Mouse (Mus musculus): Measurements from ENCODE around the gene Parn. TPM values are rescaled to one million over a fixed set of nuclear protein-coding genes. Genes with fewer than 3 reads are reported as not detected.

Gene Parn
- polyA plus RNA-seq, 1 experiment from 2014 or later: 38.7 TPM

GRCm38 (mm10) chr16:13521359-13521758, 146.6 kb downstream of the Parn start:
- no peaks in the 10 kb centered on the region for H3K4me1 ChIP-seq (ENCODE audit: control insufficient read depth, insufficient read depth, low read length)
- 55% methylated on average over 6 of the region's 6 CpGs for WGBS
- H3K4me3 ChIP-seq (replicated peaks; ENCODE audit: low read length): no peak overlapping the region
- H3K27ac ChIP-seq (ENCODE audit: low read length): no peak overlapping the region
- no peak overlapping the region for H3K9ac ChIP-seq (ENCODE audit: low read length)
- no peaks in the 10 kb centered on the region for H3K27me3 ChIP-seq (ENCODE audit: control insufficient read depth, insufficient read depth, low read length)
- ATAC-seq (ENCODE audit: insufficient read depth, low FRiP score): no peak
- H3K9me3 ChIP-seq (replicated peaks; ENCODE audit: control insufficient read depth, low read length): no peaks in the 10 kb centered on the region
- H3K4me2 ChIP-seq (ENCODE audit: low read depth, low read length): no peak overlapping the region
- H3K36me3 ChIP-seq (ENCODE audit: control insufficient read depth, insufficient read depth, low read length): no peaks in the 10 kb centered on the region

- H3K4me2 ChIP-seq (ENCODE audit: low read depth, low read length): no peak overlapping the region
- WGBS: 77% methylated on average over 6 of the region's 6 CpGs
- ATAC-seq (ENCODE audit: insufficient read depth, low FRiP score): no peak
- no peak overlapping the region for H3K27ac ChIP-seq (ENCODE audit: low read length)
- H3K4me3 ChIP-seq (replicated peaks; ENCODE audit: low read length): no peak overlapping the region
- no peaks in the 10 kb centered on the region for H3K4me1 ChIP-seq (ENCODE audit: control insufficient read depth, insufficient read depth, low read length)
- H3K9ac ChIP-seq (ENCODE audit: low read length): no peak overlapping the region
- H3K9me3 ChIP-seq (replicated peaks; ENCODE audit: control insufficient read depth, low read length): no peaks in the 10 kb centered on the region
- no peaks in the 10 kb centered on the region for H3K27me3 ChIP-seq (ENCODE audit: control insufficient read depth, insufficient read depth, low read length)
- no peaks in the 10 kb centered on the region for H3K36me3 ChIP-seq (ENCODE audit: control insufficient read depth, insufficient read depth, low read length)
These were observed 147.7 kb downstream of the Parn start for GRCm38 (mm10) chr16:13520301-13520700.

GRCm38 (mm10) chr16:13516214-13516613, 151.8 kb downstream of the Parn start:
- no peak for ATAC-seq (ENCODE audit: insufficient read depth, low FRiP score)
- H3K4me2 ChIP-seq (ENCODE audit: low read depth, low read length): no peak overlapping the region

GRCm38 (mm10) chr16:13515524-13515923, 152.4 kb downstream of the Parn start:
- Histone ChIP-seq H3K36me3 (ENCODE audit: control insufficient read depth, insufficient read depth, low read length) (no peaks in the 10 kb centered on the region), H3K4me1 (ENCODE audit: control insufficient read depth, insufficient read depth, low read length) (no peaks in the 10 kb centered on the region), H3K27ac (ENCODE audit: low read length) (no peak overlapping the region), H3K4me3 (replicated peaks; ENCODE audit: low read length) (no peak overlapping the region), H3K27me3 (ENCODE audit: control insufficient read depth, insufficient read depth, low read length) (no peaks in the 10 kb centered on the region), H3K9me3 (replicated peaks; ENCODE audit: control insufficient read depth, low read length) (no peaks in the 10 kb centered on the region), H3K9ac (ENCODE audit: low read length) (no peak overlapping the region), H3K4me2 (ENCODE audit: low read depth, low read length) (no peak overlapping the region)
- no peak for ATAC-seq (ENCODE audit: insufficient read depth, low FRiP score)
- WGBS: 93% methylated on average over 7 of the region's 7 CpGs

More at GRCm38 (mm10) chr16:13516214-13516613, 151.8 kb downstream of the Parn start:
- Histone ChIP-seq H3K27me3 (ENCODE audit: control insufficient read depth, insufficient read depth, low read length) (no peaks in the 10 kb centered on the region), H3K4me1 (ENCODE audit: control insufficient read depth, insufficient read depth, low read length) (no peaks in the 10 kb centered on the region), H3K27ac (ENCODE audit: low read length) (no peak overlapping the region), H3K36me3 (ENCODE audit: control insufficient read depth, insufficient read depth, low read length) (no peaks in the 10 kb centered on the region), H3K4me3 (replicated peaks; ENCODE audit: low read length) (no peak overlapping the region), H3K9ac (ENCODE audit: low read length) (no peak overlapping the region), H3K9me3 (replicated peaks; ENCODE audit: control insufficient read depth, low read length) (no peaks in the 10 kb centered on the region)
- 70% methylated on average over 3 of the region's 3 CpGs for WGBS

- Histone ChIP-seq H3K9me3 (replicated peaks; ENCODE audit: control insufficient read depth, low read length) (no peaks in the 10 kb centered on the region), H3K9ac (ENCODE audit: low read length) (no peak overlapping the region), H3K27me3 (ENCODE audit: control insufficient read depth, insufficient read depth, low read length) (no peaks in the 10 kb centered on the region), H3K4me2 (ENCODE audit: low read depth, low read length) (no peak overlapping the region), H3K4me3 (replicated peaks; ENCODE audit: low read length) (no peak overlapping the region), H3K36me3 (ENCODE audit: control insufficient read depth, insufficient read depth, low read length) (no peaks in the 10 kb centered on the region), H3K27ac (ENCODE audit: low read length) (no peak overlapping the region), H3K4me1 (ENCODE audit: control insufficient read depth, insufficient read depth, low read length) (no peaks in the 10 kb centered on the region)
- ATAC-seq (ENCODE audit: insufficient read depth, low FRiP score): no peak
- WGBS: 66% methylated on average over 5 of the region's 5 CpGs
These were observed 162.9 kb downstream of the Parn start for GRCm38 (mm10) chr16:13505055-13505454.

GRCm38 (mm10) chr16:13504476-13504875, 163.5 kb downstream of the Parn start:
- ATAC-seq (ENCODE audit: insufficient read depth, low FRiP score): no peak
- whole genome bisulfite sequencing: 78% methylated on average over 3 of the region's 3 CpGs
- H3K4me2 ChIP-seq (ENCODE audit: low read depth, low read length): no peak overlapping the region
- no peak overlapping the region for H3K4me3 ChIP-seq (replicated peaks; ENCODE audit: low read length)
- no peak overlapping the region for H3K27ac ChIP-seq (ENCODE audit: low read length)
- no peaks in the 10 kb centered on the region for H3K36me3 ChIP-seq (ENCODE audit: control insufficient read depth, insufficient read depth, low read length)
- no peaks in the 10 kb centered on the region for H3K9me3 ChIP-seq (replicated peaks; ENCODE audit: control insufficient read depth, low read length)
- H3K27me3 ChIP-seq (ENCODE audit: control insufficient read depth, insufficient read depth, low read length): no peaks in the 10 kb centered on the region
- no peak overlapping the region for H3K9ac ChIP-seq (ENCODE audit: low read length)
- no peaks in the 10 kb centered on the region for H3K4me1 ChIP-seq (ENCODE audit: control insufficient read depth, insufficient read depth, low read length)

GRCm38 (mm10) chr16:13498923-13499322, 169.0 kb downstream of the Parn start:
- H3K4me3 ChIP-seq (replicated peaks; ENCODE audit: low read length): no peak overlapping the region
- H3K27me3 ChIP-seq (ENCODE audit: control insufficient read depth, insufficient read depth, low read length): no peaks in the 10 kb centered on the region
- no peak for ATAC-seq (ENCODE audit: insufficient read depth, low FRiP score)
- no peak overlapping the region for H3K4me2 ChIP-seq (ENCODE audit: low read depth, low read length)
- H3K9me3 ChIP-seq (replicated peaks; ENCODE audit: control insufficient read depth, low read length): no peaks in the 10 kb centered on the region
- H3K36me3 ChIP-seq (ENCODE audit: control insufficient read depth, insufficient read depth, low read length): no peaks in the 10 kb centered on the region
- no peak overlapping the region for H3K9ac ChIP-seq (ENCODE audit: low read length)
- H3K4me1 ChIP-seq (ENCODE audit: control insufficient read depth, insufficient read depth, low read length): no peaks in the 10 kb centered on the region
- 78% methylated on average over 3 of the region's 3 CpGs for WGBS
- H3K27ac ChIP-seq (ENCODE audit: low read length): no peak overlapping the region

GRCm38 (mm10) chr16:13493981-13494380, 174.0 kb downstream of the Parn start:
- no peaks in the 10 kb centered on the region for H3K9me3 ChIP-seq (replicated peaks; ENCODE audit: control insufficient read depth, low read length)
- ATAC-seq (ENCODE audit: insufficient read depth, low FRiP score): no peak
- H3K4me3 ChIP-seq (replicated peaks; ENCODE audit: low read length): no peak overlapping the region
- WGBS: 80% methylated on average over 3 of the region's 3 CpGs
- no peak overlapping the region for H3K4me2 ChIP-seq (ENCODE audit: low read depth, low read length)
- H3K4me1 ChIP-seq (ENCODE audit: control insufficient read depth, insufficient read depth, low read length): no peaks in the 10 kb centered on the region
- no peaks in the 10 kb centered on the region for H3K27me3 ChIP-seq (ENCODE audit: control insufficient read depth, insufficient read depth, low read length)
- H3K36me3 ChIP-seq (ENCODE audit: control insufficient read depth, insufficient read depth, low read length): no peaks in the 10 kb centered on the region
- no peak overlapping the region for H3K9ac ChIP-seq (ENCODE audit: low read length)
- no peak overlapping the region for H3K27ac ChIP-seq (ENCODE audit: low read length)

GRCm38 (mm10) chr16:13492996-13493395, 175.0 kb downstream of the Parn start:
- H3K4me3 ChIP-seq (replicated peaks; ENCODE audit: low read length): no peak overlapping the region
- H3K27me3 ChIP-seq (ENCODE audit: control insufficient read depth, insufficient read depth, low read length): no peaks in the 10 kb centered on the region
- no peak for ATAC-seq (ENCODE audit: insufficient read depth, low FRiP score)
- H3K4me1 ChIP-seq (ENCODE audit: control insufficient read depth, insufficient read depth, low read length): no peaks in the 10 kb centered on the region
- H3K9ac ChIP-seq (ENCODE audit: low read length): no peak overlapping the region
- H3K4me2 ChIP-seq (ENCODE audit: low read depth, low read length): no peak overlapping the region
- H3K36me3 ChIP-seq (ENCODE audit: control insufficient read depth, insufficient read depth, low read length): no peaks in the 10 kb centered on the region
- no peaks in the 10 kb centered on the region for H3K9me3 ChIP-seq (replicated peaks; ENCODE audit: control insufficient read depth, low read length)
- 71% methylated on average over 3 of the region's 3 CpGs for WGBS
- no peak overlapping the region for H3K27ac ChIP-seq (ENCODE audit: low read length)

GRCm38 (mm10) chr16:13491776-13492175, 176.2 kb downstream of the Parn start:
- 59% methylated on average over 3 of the region's 3 CpGs for WGBS
- Histone ChIP-seq H3K36me3 (ENCODE audit: control insufficient read depth, insufficient read depth, low read length) (no peaks in the 10 kb centered on the region), H3K4me3 (replicated peaks; ENCODE audit: low read length) (no peak overlapping the region), H3K27me3 (ENCODE audit: control insufficient read depth, insufficient read depth, low read length) (no peaks in the 10 kb centered on the region), H3K9me3 (replicated peaks; ENCODE audit: control insufficient read depth, low read length) (no peaks in the 10 kb centered on the region), H3K4me2 (ENCODE audit: low read depth, low read length) (no peak overlapping the region), H3K9ac (ENCODE audit: low read length) (no peak overlapping the region), H3K27ac (ENCODE audit: low read length) (no peak overlapping the region), H3K4me1 (ENCODE audit: control insufficient read depth, insufficient read depth, low read length) (no peaks in the 10 kb centered on the region)
- ATAC-seq (ENCODE audit: insufficient read depth, low FRiP score): no peak
